ENCODE assay signal across 7 mouse cellular contexts in the genomic region with DNA sequence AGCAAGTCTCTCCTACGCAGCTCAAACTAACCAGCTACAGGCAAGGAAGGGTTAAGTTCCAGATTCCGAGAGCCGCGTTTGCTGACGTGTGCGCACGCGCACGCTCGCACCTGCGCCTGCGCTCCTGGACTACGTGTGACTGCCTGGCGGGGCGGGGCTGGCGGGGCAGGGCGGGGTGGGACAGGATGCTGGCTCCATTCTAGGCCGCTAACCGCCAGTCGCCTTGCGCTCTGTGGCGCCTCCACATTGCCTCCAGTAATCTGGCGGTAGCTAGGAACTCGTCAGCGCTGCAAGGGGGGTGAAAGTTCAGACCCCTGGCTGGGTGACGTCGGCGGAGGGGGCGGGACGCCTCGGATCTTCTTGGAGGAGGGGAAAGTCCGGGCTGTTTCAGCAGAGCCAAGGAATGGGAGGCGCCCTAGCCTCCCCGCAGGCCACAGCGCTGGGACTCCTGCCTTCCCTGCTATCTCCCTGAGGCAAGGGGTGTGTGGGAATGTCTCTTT. TPM values are rescaled to one million over a fixed set of nuclear protein-coding genes. Genes with fewer than 3 reads are reported as not detected.
DNase-seq lines count a peak whose midpoint lies in the region; ATAC-seq lines count a peak whose summit lies in the region.

No protein-coding gene starts in this region.

- intact Hi-C loops in gastrocnemius, postnatal 36 days (cut with DNase I): no loop called here
- intact Hi-C loops in left cerebral cortex, postnatal 25 days (cut with DNase I): loop anchor here (1.0 to 10.0 kb wide), 3 partner anchors 30 to 167 kb away; a partner anchor contains a TSS

- WGBS in intestine, embryonic 15.5 days: 6% methylated on average over 35 of the region's 35 CpGs
- 5% methylated on average over 35 of the region's 35 CpGs for WGBS in midbrain, embryonic 10.5 days

- peaks cover 5% of the 10 kb centered on the region; the same call in 1 of the 2 replicates for H3K27me3 ChIP-seq in intestine, embryonic 15.5 days (replicated peaks)
- H3K27me3 ChIP-seq in midbrain, embryonic 10.5 days (ENCODE audit: low read depth, poor library complexity, severe bottlenecking): peaks cover 53% of the 10 kb centered on the region

- H3K9ac ChIP-seq in intestine, embryonic 15.5 days: peak overlapping the region; percentile 40

- peak overlapping the region; percentile 49 for H3K4me2 ChIP-seq in intestine, embryonic 15.5 days (replicated peaks)

- H3K4me3 ChIP-seq in intestine, embryonic 15.5 days (replicated peaks): peak overlapping the region; percentile 37
- peak overlapping the region; percentile 55 for H3K4me3 ChIP-seq in midbrain, embryonic 10.5 days

- H3K36me3 ChIP-seq in intestine, embryonic 15.5 days: no peaks in the 10 kb centered on the region
- H3K36me3 ChIP-seq in midbrain, embryonic 10.5 days: no peaks in the 10 kb centered on the region

- no peaks in the 10 kb centered on the region for H3K9me3 ChIP-seq in intestine, embryonic 15.5 days
- no peaks in the 10 kb centered on the region for H3K9me3 ChIP-seq in midbrain, embryonic 10.5 days (replicated peaks)

- peak; percentile 96 for DNase-seq in adrenal gland, adult 2 months
- peak; percentile 84 for DNase-seq in embryo, embryonic 11.5 days (ENCODE audit: low read depth, low spot score)
- peak; percentile 88 to 90 for DNase-seq in gastrocnemius, postnatal 36 days
- peak; percentile 86 to 93 for DNase-seq in left cerebral cortex, postnatal 25 days (ENCODE audit: low spot score in 2 of 2)
- peak; percentile 90 for DNase-seq in midbrain, embryonic 10.5 days (ENCODE audit: low spot score)
- peak; percentile 75 for DNase-seq in right cerebral cortex, postnatal 4 days

- no peaks in the 10 kb centered on the region for H3K4me1 ChIP-seq in intestine, embryonic 15.5 days (replicated peaks)
- H3K4me1 ChIP-seq in midbrain, embryonic 10.5 days: no peaks in the 10 kb centered on the region

- ATAC-seq in intestine, embryonic 15.5 days: peak; percentile 100

- peak overlapping the region; percentile 88 for H3K27ac ChIP-seq in intestine, embryonic 15.5 days
- peak overlapping the region; percentile 86 for H3K27ac ChIP-seq in midbrain, embryonic 10.5 days (replicated peaks)

RNA-seq across cellular contexts. Expression of a gene that starts 29.6 kb away (rescaled TPM):
- total RNA-seq in adrenal gland, adult 2 months (2021): 100 to 1,000 TPM; 139 to 223 TPM
- 3.5 and 6.5 TPM in 2 replicates for polyA plus RNA-seq in adrenal gland, adult 2 months (2012; rRNA removed)
- 100 to 1,000 TPM; 130 TPM for total RNA-seq in gastrocnemius, postnatal 36 days (2021)
- 21.3 and 21.5 TPM in 2 replicates for polyA plus RNA-seq in intestine, embryonic 15.5 days (2015; fragmentation: Nextera tagmentation; extraction: Ambion mirVana)
- 100 to 1,000 TPM; 250 to 255 TPM for total RNA-seq in left cerebral cortex, postnatal 25 days (2021)
- polyA plus RNA-seq in midbrain, embryonic 10.5 days (2016; fragmentation: Nextera tagmentation; extraction: Ambion mirVana): 29.1 and 39.2 TPM in 2 replicates

Comparison
In these comparisons a context has a peak if more than half of its experiments do, and no peak if none do; other contexts are left out.
1. Peak in every context shown above with its lines: DNase-seq, ATAC-seq, H3K4me3 ChIP-seq and H3K27ac ChIP-seq.